Mouse (Mus musculus): Measurements from ENCODE around the gene Dmkn.

- TF ChIP-seq POLR2A (IDR thresholded peaks at IDR 0.05; ENCODE audit: insufficient read depth, low read depth, low read length), result no peak
- TF ChIP-seq CTCF (IDR thresholded peaks at IDR 0.05; ENCODE audit: insufficient read depth, low read depth, low read length), result no peak
Observed at GRCm38 (mm10) chr7:30820131-30820530, 56.6 kb downstream of the Dmkn start.

Measured in olfactory bulb, adult 2 months (tissue).